Comparison of ENCODE assay signal across 7 mouse cellular contexts in genomic region chrX:151168438-151169131, GRCm38 (mm10). TPM values are rescaled to one million over a fixed set of nuclear protein-coding genes. Genes with fewer than 3 reads are reported as not detected.
A peak's percentile ranks its signal among the peaks of the same experiment; 100 is the strongest.
DNase-seq lines count a peak whose midpoint lies in the region; ATAC-seq lines count a peak whose summit lies in the region.

No protein-coding gene starts in this region.

- no peaks in the 10 kb centered on the region for H3K4me1 ChIP-seq in midbrain, embryonic 16.5 days (ENCODE audit: control insufficient read depth, insufficient read depth, low read length)

- DNase-seq in adrenal gland, postnatal 14 days, result peak; percentile 46
- DNase-seq in embryo, embryonic 11 days, result peak; percentile 87
- peak; percentile 5 to 13 for DNase-seq in gastrocnemius, postnatal 36 days
- DNase-seq in kidney, adult 18-20 months, result peak; percentile 13
- DNase-seq in left cerebral cortex, postnatal 4 days, result peak; percentile 79
- DNase-seq in testis, postnatal 10 days (ENCODE audit: low spot score), result peak; percentile 80

- H3K27me3 ChIP-seq in midbrain, embryonic 16.5 days (ENCODE audit: control insufficient read depth, insufficient read depth, low read depth, low read length), result no peaks in the 10 kb centered on the region

- H3K9me3 ChIP-seq in midbrain, embryonic 16.5 days (replicated peaks; ENCODE audit: control insufficient read depth, low read length, poor library complexity, severe bottlenecking), result no peaks in the 10 kb centered on the region

- 20% methylated on average over 21 of the region's 25 CpGs for WGBS in midbrain, embryonic 16.5 days

- H3K36me3 ChIP-seq in midbrain, embryonic 16.5 days (ENCODE audit: control insufficient read depth, insufficient read depth, low read length), result no peaks in the 10 kb centered on the region

- intact Hi-C loops in gastrocnemius, postnatal 36 days (cut with DNase I), result no loop called here
- intact Hi-C loops in left cerebral cortex, postnatal 4 days (cut with DNase I), result no loop called here

- H3K27ac ChIP-seq in midbrain, embryonic 16.5 days (ENCODE audit: low read length), result peak overlapping the region; percentile 94

- peak overlapping the region; percentile 50 for H3K4me3 ChIP-seq in midbrain, embryonic 16.5 days (ENCODE audit: low read depth, low read length)

- H3K9ac ChIP-seq in midbrain, embryonic 16.5 days (ENCODE audit: low read depth, low read length), result peak overlapping the region; percentile 61

- peak overlapping the region; percentile 57 for H3K4me2 ChIP-seq in midbrain, embryonic 16.5 days (ENCODE audit: low read length)

- ATAC-seq in midbrain, embryonic 16.5 days, result peak; percentile 84

RNA-seq across cellular contexts. Expression of gene Wnk3, which starts 29.3 kb away (rescaled TPM):
- 1.5 and 1.9 TPM in 2 replicates for total RNA-seq in adrenal gland, postnatal 14 days (2021)
- total RNA-seq in gastrocnemius, postnatal 36 days (2021), result under 1 TPM; 0.59 to 0.69 TPM
- total RNA-seq in left cerebral cortex, postnatal 4 days (2021), result 10 to 100 TPM; 60.9 to 62.2 TPM
- 16.8 and 20.1 TPM in 2 replicates for polyA plus RNA-seq in midbrain, embryonic 16.5 days (2015; fragmentation: Nextera tagmentation; extraction: Ambion mirVana)

Comparison
In these comparisons a context has a peak if more than half of its experiments do, and no peak if none do; other contexts are left out.
1. Peak in every context shown above with its lines: DNase-seq, ATAC-seq, H3K4me3 ChIP-seq and H3K27ac ChIP-seq.
2. DNase-seq: peak in every context shown above with its lines; median percentile 87 in embryo, embryonic 11 days; 80 in testis, postnatal 10 days; 79 in left cerebral cortex, postnatal 4 days; 46 in adrenal gland, postnatal 14 days; 13 in kidney, adult 18-20 months; 9 in gastrocnemius, postnatal 36 days.
3. RNA of gene Wnk3, which starts 29.3 kb away (total RNA-seq): 60.9 to 62.2 TPM in left cerebral cortex, postnatal 4 days; 1.5 to 1.9 TPM in adrenal gland, postnatal 14 days and 0.59 to 0.69 TPM in gastrocnemius, postnatal 36 days; every median in the first group is over 10 times any median in the second.